Mouse (Mus musculus): ENCODE measurements around the gene Slfn8. TPM values are rescaled to one million over a fixed set of nuclear protein-coding genes. Genes with fewer than 3 reads are reported as not detected.

Gene Slfn8
- total RNA-seq, 2 experiments from 2014 or later = 0.28 TPM

DNA sequence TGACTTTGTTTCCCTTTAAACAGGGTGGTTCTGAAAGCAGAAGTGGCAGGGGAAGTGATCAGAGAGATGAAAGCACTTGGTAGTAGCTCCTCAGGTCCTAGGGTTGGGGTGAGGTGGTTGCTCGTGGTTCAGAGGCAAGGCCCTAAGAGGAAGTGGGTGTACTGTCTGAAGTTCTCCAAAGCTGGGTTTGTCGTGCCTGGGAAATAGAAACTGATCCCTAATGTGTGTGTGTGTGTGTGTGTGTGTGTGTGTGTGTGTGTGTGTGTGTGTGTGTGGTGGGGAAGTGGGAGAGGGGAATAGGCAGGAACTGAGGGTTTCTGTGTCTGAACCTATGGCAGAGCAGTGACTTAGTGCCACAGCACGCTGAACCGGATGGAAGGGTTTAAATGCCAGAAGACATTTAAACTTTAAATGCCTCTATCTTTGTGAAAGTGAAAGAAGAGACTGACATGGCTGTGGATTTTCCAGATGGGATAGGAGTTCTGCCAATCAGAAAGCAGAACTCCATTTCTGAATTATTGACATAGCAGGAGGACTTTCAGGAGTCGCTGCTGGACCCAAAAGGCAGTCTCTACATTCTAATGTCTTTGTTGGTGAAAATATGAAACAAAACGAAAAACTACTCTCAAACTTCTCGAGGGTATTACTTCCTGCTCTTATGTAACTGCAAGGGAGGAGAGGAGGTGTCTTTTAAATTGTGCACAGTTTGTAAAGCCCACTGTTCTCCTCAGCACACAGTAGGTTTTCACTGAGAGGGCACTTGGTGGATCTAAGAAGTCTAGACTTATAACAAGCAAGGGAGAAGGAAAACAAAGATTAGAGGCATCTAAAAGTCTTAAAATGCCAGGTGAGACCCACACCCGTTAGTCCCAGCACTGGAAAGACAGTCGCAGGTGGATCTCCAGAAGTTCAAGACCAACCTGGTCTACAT lies 67.7 kb downstream of the Slfn8 start:
- intact Hi-C loops (cut with DNase I) = no loop called here

More for the DNA sequence above, 67.7 kb downstream of the Slfn8 start:
- no peak for DNase-seq (ENCODE audit: extremely low spot score in 1 of 2, low spot score in 2 of 2)

Small RNA genes lying within 50 kb of the gene (microRNA-seq; reads per million reads assigned to microRNA genes)
- gene Gm27598 (not detected), gene Mir7679 (not detected)

Other genes starting within 250 kb of the Slfn8 start
- 10 to 100 TPM; 31.9 to 34.5 TPM for gene Lig3, start 239.7 kb downstream of the Slfn8 start, total RNA-seq (2021)
- 1 to 10 TPM; 3.5 to 4.1 TPM for gene Rffl, start 149.6 kb downstream of the Slfn8 start, total RNA-seq (2021)
- gene Rad51d, start 130.2 kb downstream of the Slfn8 start, total RNA-seq (2021) = 10 to 100 TPM; 11.1 to 11.3 TPM
- not detected for gene Fndc8, start 128.7 kb downstream of the Slfn8 start, total RNA-seq (2021)
- 10 to 100 TPM; 37.1 to 41.2 TPM for gene Nle1, start 112.4 kb downstream of the Slfn8 start, total RNA-seq (2021)
- 1 to 10 TPM; 3.3 to 5.1 TPM for gene Unc45b, start 110.3 kb downstream of the Slfn8 start, total RNA-seq (2021)
- 1 to 10 TPM; 3.9 to 4.3 TPM for gene Slfn5, start 69.5 kb downstream of the Slfn8 start, total RNA-seq (2021)
- under 1 TPM; 0.47 to 0.60 TPM for gene Slfn9, start 29.0 kb downstream of the Slfn8 start, total RNA-seq (2021)
- gene Slfn2, start 44.3 kb upstream of the Slfn8 start, total RNA-seq (2021) = under 1 TPM; 0.34 to 0.60 TPM
- not detected for gene Slfn1, start 96.0 kb upstream of the Slfn8 start, total RNA-seq (2021)
- not detected for gene Slfn4, start 154.4 kb upstream of the Slfn8 start, total RNA-seq (2021)
- gene Slfn3, start 170.5 kb upstream of the Slfn8 start, total RNA-seq (2021) = under 1 TPM; 0.19 to 0.32 TPM